Mouse (Mus musculus): ENCODE data around the gene Kif18b. TPM values are rescaled to one million over a fixed set of nuclear protein-coding genes. Genes with fewer than 3 reads are reported as not detected.

Gene Kif18b
- polyA plus RNA-seq (2012; rRNA removed) = 7.0 and 8.9 TPM in 2 replicates

DNA sequence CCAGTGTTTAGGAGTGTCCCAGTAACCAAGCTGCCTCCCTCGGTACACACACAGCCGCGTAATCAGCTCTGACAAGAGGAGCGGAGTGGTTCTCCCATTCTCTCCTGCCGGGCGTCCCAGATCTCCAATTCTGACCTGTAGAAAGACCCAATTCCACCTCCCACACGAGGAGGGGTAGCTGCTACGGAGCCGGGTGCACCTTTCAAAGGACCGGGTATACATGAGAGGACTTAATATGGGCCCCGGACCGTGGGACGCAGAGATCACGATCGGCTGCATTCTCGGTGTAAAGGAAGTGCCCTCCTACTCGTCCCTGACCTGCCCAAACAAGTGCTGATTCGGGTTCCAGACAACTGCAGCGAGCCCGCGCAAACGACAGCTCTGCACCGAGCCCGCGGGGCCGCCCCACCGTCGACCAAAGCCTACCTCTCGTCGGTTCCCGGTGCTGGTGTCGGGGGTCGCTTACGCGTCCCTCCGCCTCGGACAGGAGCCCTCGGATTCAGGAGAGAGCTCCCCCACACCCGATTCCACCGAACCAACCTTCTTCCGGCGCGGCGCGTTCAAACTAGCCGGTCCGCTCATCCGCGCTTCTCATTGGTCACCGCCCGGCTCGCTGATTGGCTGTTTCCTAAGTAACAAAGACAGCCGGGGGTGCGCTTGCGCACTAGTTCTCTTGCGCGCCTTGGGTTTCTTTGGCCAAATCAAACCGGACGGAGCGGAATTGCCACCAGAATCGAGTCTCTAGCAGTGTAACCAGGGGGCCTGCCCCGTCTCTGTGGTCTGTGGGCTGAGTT, at the start of gene Kif18b:
TSS of gene Kif18b (minus strand) at position 568 of the 794 bp plus-strand sequence.
- TF ChIP-seq POLR2A (IDR thresholded peaks at IDR 0.05; ENCODE audit: low read depth, low read length) (no peak), CTCF (IDR thresholded peaks at IDR 0.05; ENCODE audit: extremely low read depth, insufficient read depth, insufficient read length, insufficient replicate concordance) (no peak)
- Histone ChIP-seq H3K4me3 (ENCODE audit: extremely low read depth, insufficient read depth, insufficient read length) (peak within 1 kb of the TSS; percentile 78), H3K36me3 (ENCODE audit: control insufficient read depth, insufficient read depth, low read length) (no peaks in the 10 kb centered on the region), H3K27ac (ENCODE audit: insufficient read depth, low read length) (peak within 1 kb of the TSS; percentile 42), H3K27me3 (ENCODE audit: control insufficient read depth, insufficient read depth, low read length) (no peaks in the 10 kb centered on the region), H3K4me1 (ENCODE audit: control insufficient read depth, insufficient read depth, insufficient read length) (peaks cover 2% of the 10 kb centered on the region; the same call in 1 of the 2 replicates)
- WGBS = under 1% methylated on average over 62 of the region's 62 CpGs
- DNase-seq (ENCODE audit: low read depth in 1 of 2, low spot score in 2 of 2) = peak; percentile 88 to 93

- no peak for TF ChIP-seq POLR2A (IDR thresholded peaks at IDR 0.05; ENCODE audit: low read depth, low read length)
- Histone ChIP-seq H3K4me1 (ENCODE audit: control insufficient read depth, insufficient read depth, insufficient read length) (no peaks in the 10 kb centered on the region), H3K4me3 (ENCODE audit: extremely low read depth, insufficient read depth, insufficient read length) (no peak overlapping the region), H3K36me3 (ENCODE audit: control insufficient read depth, insufficient read depth, low read length) (no peaks in the 10 kb centered on the region), H3K27me3 (ENCODE audit: control insufficient read depth, insufficient read depth, low read length) (peaks cover 2% of the 10 kb centered on the region; the same call in 1 of the 2 replicates), H3K27ac (ENCODE audit: insufficient read depth, low read length) (no peak overlapping the region)
- no peak for DNase-seq (ENCODE audit: low read depth in 1 of 2, low spot score in 2 of 2)
- WGBS = 47% methylated on average over 1 of the region's 1 CpGs
Measured at GRCm38 (mm10) chr11:102972326-102972725, 47.4 kb upstream of the Kif18b start.

- Histone ChIP-seq H3K4me3 (ENCODE audit: extremely low read depth, insufficient read depth, insufficient read length) (no peak overlapping the region), H3K36me3 (ENCODE audit: control insufficient read depth, insufficient read depth, low read length) (no peaks in the 10 kb centered on the region), H3K27ac (ENCODE audit: insufficient read depth, low read length) (no peak overlapping the region), H3K27me3 (ENCODE audit: control insufficient read depth, insufficient read depth, low read length) (peaks cover 2% of the 10 kb centered on the region; the same call in 1 of the 2 replicates), H3K4me1 (ENCODE audit: control insufficient read depth, insufficient read depth, insufficient read length) (no peaks in the 10 kb centered on the region)
- 33% methylated on average over 5 of the region's 5 CpGs for WGBS
- no peak for DNase-seq (ENCODE audit: low read depth in 1 of 2, low spot score in 2 of 2)
- TF ChIP-seq POLR2A (IDR thresholded peaks at IDR 0.05; ENCODE audit: low read depth, low read length) (no peak), CTCF (IDR thresholded peaks at IDR 0.05; ENCODE audit: extremely low read depth, insufficient read depth, insufficient read length, insufficient replicate concordance) (no peak)
Measured at GRCm38 (mm10) chr11:102971604-102972003, 46.7 kb upstream of the Kif18b start.

DNA sequence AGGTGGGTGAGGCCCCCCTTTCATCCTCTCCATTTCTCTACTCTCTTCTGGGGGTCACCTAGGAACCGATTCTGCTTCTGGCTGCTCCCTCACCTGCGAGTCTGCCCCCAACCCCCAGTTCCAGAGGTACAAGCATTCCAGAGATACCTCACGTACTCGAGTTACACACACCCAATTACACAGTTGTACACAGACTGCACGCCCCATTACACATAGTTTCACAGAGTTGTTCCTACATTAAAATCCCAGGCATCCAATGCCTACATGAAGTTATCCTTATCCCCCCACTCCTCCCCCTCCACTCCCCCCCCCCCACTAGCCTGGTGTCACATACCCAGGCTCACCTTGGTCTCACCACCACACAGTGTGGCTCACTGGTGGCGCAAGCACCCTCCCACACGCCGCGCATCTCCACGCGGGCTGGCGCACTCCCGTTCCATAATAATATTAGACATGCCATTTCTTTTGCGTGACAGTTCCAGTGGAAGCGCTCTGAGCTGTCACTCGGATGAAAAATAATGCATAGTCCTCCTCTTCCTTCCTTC, 39.7 kb upstream of the Kif18b start:
- H3K27ac ChIP-seq (ENCODE audit: insufficient read depth, low read length) = no peak overlapping the region
- H3K36me3 ChIP-seq (ENCODE audit: control insufficient read depth, insufficient read depth, low read length) = no peaks in the 10 kb centered on the region
- H3K27me3 ChIP-seq (ENCODE audit: control insufficient read depth, insufficient read depth, low read length) = peaks cover 3% of the 10 kb centered on the region; the same call in 1 of the 2 replicates
- WGBS = 73% methylated on average over 16 of the region's 16 CpGs
- no peak overlapping the region for H3K4me3 ChIP-seq (ENCODE audit: extremely low read depth, insufficient read depth, insufficient read length)
- TF ChIP-seq CTCF (IDR thresholded peaks at IDR 0.05; ENCODE audit: extremely low read depth, insufficient read depth, insufficient read length, insufficient replicate concordance) = no peak
- TF ChIP-seq POLR2A (IDR thresholded peaks at IDR 0.05; ENCODE audit: low read depth, low read length) = no peak
- no peaks in the 10 kb centered on the region for H3K4me1 ChIP-seq (ENCODE audit: control insufficient read depth, insufficient read depth, insufficient read length)
- no peak for DNase-seq (ENCODE audit: low read depth in 1 of 2, low spot score in 2 of 2)

DNA sequence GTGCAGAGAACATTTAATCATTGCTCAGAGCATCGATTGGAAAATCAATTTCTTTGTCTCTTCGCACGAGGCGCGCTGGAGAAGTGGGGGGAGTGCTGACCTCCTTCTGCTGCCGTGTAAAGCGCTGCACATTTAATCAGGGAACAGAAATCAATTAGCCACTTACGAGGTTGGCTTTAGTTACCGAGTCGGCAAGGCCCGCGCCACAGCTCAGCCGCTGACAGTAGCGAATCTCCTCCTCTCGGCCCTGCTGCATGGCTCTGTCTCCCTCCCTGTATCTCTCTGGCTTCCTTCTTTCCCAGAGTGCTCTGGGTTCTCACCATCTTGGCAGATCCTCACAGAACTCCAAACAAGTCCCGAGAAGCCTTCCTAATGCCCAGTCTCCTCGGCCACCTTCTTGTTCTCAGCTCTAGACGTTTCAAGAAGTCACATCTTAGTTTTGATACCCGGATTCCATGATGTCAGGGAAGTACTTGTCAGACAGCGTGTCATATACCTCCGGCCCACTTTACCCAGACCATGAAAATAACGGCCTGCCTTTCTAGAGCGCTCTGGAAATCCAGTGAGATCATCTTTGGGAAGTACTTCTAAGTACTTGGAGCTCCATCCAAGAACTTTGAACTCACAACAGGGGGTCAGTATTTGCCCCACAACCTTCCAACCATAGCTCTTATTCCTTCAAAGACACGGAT, 39.1 kb upstream of the Kif18b start:
- H3K27me3 ChIP-seq (ENCODE audit: control insufficient read depth, insufficient read depth, low read length) = peaks cover 3% of the 10 kb centered on the region; the same call in 1 of the 2 replicates
- H3K4me3 ChIP-seq (ENCODE audit: extremely low read depth, insufficient read depth, insufficient read length) = no peak overlapping the region
- TF ChIP-seq CTCF (IDR thresholded peaks at IDR 0.05; ENCODE audit: extremely low read depth, insufficient read depth, insufficient read length, insufficient replicate concordance) (no peak), POLR2A (IDR thresholded peaks at IDR 0.05; ENCODE audit: low read depth, low read length) (no peak)
- 36% methylated on average over 24 of the region's 24 CpGs for WGBS
- H3K27ac ChIP-seq (ENCODE audit: insufficient read depth, low read length) = no peak overlapping the region
- no peaks in the 10 kb centered on the region for H3K36me3 ChIP-seq (ENCODE audit: control insufficient read depth, insufficient read depth, low read length)
- DNase-seq (ENCODE audit: low read depth in 1 of 2, low spot score in 2 of 2) = no peak
- H3K4me1 ChIP-seq (ENCODE audit: control insufficient read depth, insufficient read depth, insufficient read length) = no peaks in the 10 kb centered on the region

- no peaks in the 10 kb centered on the region for H3K36me3 ChIP-seq (ENCODE audit: control insufficient read depth, insufficient read depth, low read length)
- WGBS = 24% methylated on average over 16 of the region's 16 CpGs
- peaks cover 3% of the 10 kb centered on the region; the same call in 1 of the 2 replicates for H3K27me3 ChIP-seq (ENCODE audit: control insufficient read depth, insufficient read depth, low read length)
- TF ChIP-seq CTCF (IDR thresholded peaks at IDR 0.05; ENCODE audit: extremely low read depth, insufficient read depth, insufficient read length, insufficient replicate concordance) (no peak), POLR2A (IDR thresholded peaks at IDR 0.05; ENCODE audit: low read depth, low read length) (no peak)
- no peak overlapping the region for H3K27ac ChIP-seq (ENCODE audit: insufficient read depth, low read length)
- H3K4me1 ChIP-seq (ENCODE audit: control insufficient read depth, insufficient read depth, insufficient read length) = no peaks in the 10 kb centered on the region
- H3K4me3 ChIP-seq (ENCODE audit: extremely low read depth, insufficient read depth, insufficient read length) = no peak overlapping the region
- no peak for DNase-seq (ENCODE audit: low read depth in 1 of 2, low spot score in 2 of 2)
Measured at GRCm38 (mm10) chr11:102963246-102963854, 38.4 kb upstream of the Kif18b start.
